Mouse (Mus musculus) CH12.LX (cell line): ENCODE results near the gene Prim1. TPM values are rescaled to one million over a fixed set of nuclear protein-coding genes. Genes with fewer than 3 reads are reported as not detected.

Source experiments
- DNase-seq: peaks from one replicate; pipeline ENCODE4 v3.0.0-alpha.2; 2013; ENCODE audit errors: extremely low read depth
- H3K27ac ChIP-seq: 2 replicates; pipeline ENCODE4 v1.5.1; 2012; ENCODE audit warnings: low read depth, mild to moderate bottlenecking, control low read depth, moderate library complexity; ENCODE audit not compliant: insufficient read depth
- H3K27me3 ChIP-seq: replicated peaks from 2 replicates; pipeline ENCODE3; 2012; ENCODE audit warnings: inconsistent platforms
- H3K36me3 ChIP-seq, 2 experiments: replicated peaks in 1 of 2; 2 replicates each; pipeline versions ENCODE3 to v1.6.1; 2012; ENCODE audit warnings: inconsistent platforms in 1 of 2, low read length in 1 of 2, mild to moderate bottlenecking in 1 of 2, mixed read lengths in 1 of 2, moderate library complexity in 1 of 2; ENCODE audit not compliant: control insufficient read depth in 1 of 2, insufficient read depth in 1 of 2
- H3K4me1 ChIP-seq, 2 experiments: 2 replicates each; pipeline ENCODE4 v1.6.1; 2012; ENCODE audit warnings: inconsistent platforms in 1 of 2, moderate library complexity in 1 of 2; ENCODE audit not compliant: insufficient read depth in 2 of 2, control insufficient read depth in 1 of 2
- H3K4me2 ChIP-seq: 2 replicates; pipeline ENCODE4 v1.6.1; 2012; ENCODE audit warnings: low read depth, mild to moderate bottlenecking, control low read depth; ENCODE audit not compliant: poor library complexity, insufficient read depth, severe bottlenecking
- H3K4me3 ChIP-seq, 3 experiments: fragments of 150-350 bp in 1 of 3; sonication (generic) in 1 of 3; replicated peaks in 1 of 3; 2 replicates each; pipeline versions ENCODE3 to v1.5.1; 2011 to 2012; ENCODE audit warnings: low read depth in 2 of 3, low read length in 2 of 3, mild to moderate bottlenecking in 2 of 3, moderate library complexity in 2 of 3, control low read depth in 1 of 3, improper control_type of control experiment in 1 of 3, inconsistent platforms in 1 of 3, mixed read lengths in 1 of 3; ENCODE audit not compliant: poor library complexity in 1 of 3
- H3K79me2 ChIP-seq: replicated peaks from 2 replicates; pipeline ENCODE4 v1.6.1; 2012; ENCODE audit warnings: mild to moderate bottlenecking, moderate library complexity; ENCODE audit not compliant: control insufficient read depth, poor library complexity, insufficient read depth, severe bottlenecking; ENCODE audit errors: extremely low read depth
- H3K9ac ChIP-seq: 2 replicates; pipeline ENCODE4 v1.6.1; 2012; ENCODE audit warnings: low read depth, mild to moderate bottlenecking, control low read depth, moderate library complexity; ENCODE audit not compliant: insufficient read depth
- H3K9me3 ChIP-seq: replicated peaks from 2 replicates; pipeline ENCODE3; 2012; ENCODE audit warnings: low read length, inconsistent platforms, mixed read lengths
- BHLHE40 ChIP-seq: IDR thresholded peaks from 2 replicates; pipeline ENCODE4 v1.6.1; 2011; ENCODE audit warnings: mild to moderate bottlenecking, low read depth, low read length, improper control_type of control experiment
- CHD1 ChIP-seq: IDR thresholded peaks from 2 replicates; pipeline ENCODE4 v1.6.1; 2012; ENCODE audit warnings: low read depth, low read length, improper control_type of control experiment, inconsistent platforms
- CTCF ChIP-seq, 2 experiments: IDR thresholded peaks in 1 of 2; conservative IDR thresholded peaks in 1 of 2; 2 replicates each; pipeline ENCODE4 v1.5.1; 2011 to 2012; ENCODE audit warnings: low read depth in 2 of 2, low read length in 2 of 2, improper control_type of control experiment in 1 of 2, inconsistent platforms in 1 of 2, mild to moderate bottlenecking in 1 of 2, moderate library complexity in 1 of 2
- E2F4 ChIP-seq: IDR thresholded peaks from 2 replicates; pipeline ENCODE4 v1.6.1; 2011; ENCODE audit warnings: low read depth, low read length, improper control_type of control experiment; ENCODE audit not compliant: insufficient replicate concordance
- EP300 ChIP-seq: IDR thresholded peaks from 2 replicates; pipeline ENCODE4 v1.6.1; 2011; ENCODE audit warnings: low read length, improper control_type of control experiment
- IRF4 ChIP-seq: IDR thresholded peaks from 2 replicates; pipeline ENCODE4 v1.6.1; 2014; ENCODE audit warnings: low read depth, mild to moderate bottlenecking, inconsistent platforms, low read length, improper control_type of control experiment
- JUND ChIP-seq: conservative IDR thresholded peaks from 2 replicates; pipeline ENCODE4 v1.6.1; 2011; ENCODE audit warnings: low read depth, low read length, improper control_type of control experiment
- KAT2A ChIP-seq: IDR thresholded peaks from 2 replicates; pipeline ENCODE4 v1.6.1; 2012; ENCODE audit warnings: low read length, improper control_type of control experiment, inconsistent platforms; ENCODE audit not compliant: insufficient replicate concordance
- MAFK ChIP-seq: IDR thresholded peaks from 2 replicates; pipeline ENCODE4 v1.6.1; 2011; ENCODE audit warnings: low read length, improper control_type of control experiment; ENCODE audit not compliant: insufficient replicate concordance
- MEF2A ChIP-seq: IDR thresholded peaks from 2 replicates; pipeline ENCODE4 v1.6.1; 2014; ENCODE audit warnings: low read depth, mild to moderate bottlenecking, inconsistent platforms, low read length, improper control_type of control experiment, borderline replicate concordance
- NRF1 ChIP-seq: IDR thresholded peaks from 2 replicates; pipeline ENCODE4 v1.6.1; 2014; ENCODE audit warnings: low read depth, mild to moderate bottlenecking, inconsistent platforms, low read length, improper control_type of control experiment, moderate library complexity
- PAX5 ChIP-seq: IDR thresholded peaks from 2 replicates; pipeline ENCODE4 v1.6.1; 2012; ENCODE audit warnings: low read length, inconsistent platforms, mixed read lengths
- POLR2A ChIP-seq: IDR thresholded peaks from 2 replicates; pipeline ENCODE4 v1.6.1; 2011; ENCODE audit warnings: low read depth, mild to moderate bottlenecking, improper control_type of control experiment, low read length
- POLR2AphosphoS2 ChIP-seq: IDR thresholded peaks from 2 replicates; pipeline ENCODE4 v1.6.1; 2011; ENCODE audit warnings: low read depth, low read length, improper control_type of control experiment
- RAD21 ChIP-seq: IDR thresholded peaks from 2 replicates; pipeline ENCODE4 v1.6.1; 2011; ENCODE audit warnings: low read depth, mild to moderate bottlenecking, low read length, improper control_type of control experiment, moderate library complexity
- SMC3 ChIP-seq: IDR thresholded peaks from 2 replicates; pipeline ENCODE4 v1.6.1; 2011; ENCODE audit warnings: low read depth, low read length, improper control_type of control experiment
- TBP ChIP-seq: conservative IDR thresholded peaks from 2 replicates; pipeline ENCODE4 v1.6.1; 2011; ENCODE audit warnings: low read depth, low read length, improper control_type of control experiment
- USF1 ChIP-seq: IDR thresholded peaks from 2 replicates; pipeline ENCODE4 v1.6.1; 2014; ENCODE audit warnings: low read depth, mild to moderate bottlenecking, inconsistent platforms, low read length, improper control_type of control experiment
- ZC3H11A ChIP-seq: IDR thresholded peaks from 2 replicates; pipeline ENCODE4 v1.6.1; 2012; ENCODE audit warnings: low read depth, mild to moderate bottlenecking, inconsistent platforms, low read length, improper control_type of control experiment
- ZNF384 ChIP-seq: IDR thresholded peaks from 2 replicates; pipeline ENCODE4 v1.6.1; 2012; ENCODE audit warnings: low read depth, low read length, improper control_type of control experiment, inconsistent platforms
- dilution Hi-C: fragments of 300-500 bp; cut with MboI; formaldehyde crosslinking; loops from 2 replicates; pipeline ENCODE4 v1.14.3; 2020; ENCODE audit warnings: low sequenced_read_pairs; ENCODE audit not compliant: extremely low pct_unique_long_range_greater_than_20kb, extremely low pct_ligation_motif_present
- in situ Hi-C: fragments of 300-500 bp; cut with MboI; formaldehyde crosslinking; loops from 3 replicates; pipeline ENCODE4 v1.14.3; 2019; ENCODE audit warnings: low sequenced_read_pairs, low pct_ligation_motif_present, low pct_unique_long_range_greater_than_20kb, mixed read lengths
- polyA plus RNA-seq: library from polyadenylated mRNA; unstranded; fragments of >175 nt; gene quantifications from 2 replicates; pipeline ENCODE4 v1.2.1, GENCODE M21; 2012; ENCODE audit warnings: low read depth; ENCODE audit not compliant: insufficient read length
- total RNA-seq, 2 experiments: library from RNA; depleted of rRNA; stranded (reverse); fragments of 300-350 nt in 1 of 2; fragments of >200 nt in 1 of 2; gene quantifications; 2 replicates each; pipeline ENCODE4 v1.2.3; 2012 to 2014

Gene Prim1
- total and polyA plus RNA-seq, 3 experiments, result 69.5 to 151 (median 102) TPM

GRCm38 (mm10) chr10:127966506-127966905 lies 48.5 kb upstream of the Prim1 start:
- peaks cover 3% of the 10 kb centered on the region for H3K9me3 ChIP-seq
- dilution Hi-C loops, result no loop called here
- H3K36me3 ChIP-seq, result no peaks in the 10 kb centered on the region
- H3K4me2 ChIP-seq, result no peak overlapping the region
- no peak for TF ChIP-seq POLR2A
- TF ChIP-seq MEF2A, result no peak
- TF ChIP-seq KAT2A, result no peak
- no peak for TF ChIP-seq RAD21
- TF ChIP-seq JUND, result no peak
- no peak for TF ChIP-seq PAX5
- no peaks in the 10 kb centered on the region for H3K79me2 ChIP-seq
- no peaks in the 10 kb centered on the region for H3K4me1 ChIP-seq
- H3K4me3 ChIP-seq, result no peak overlapping the region
- in situ Hi-C loops, result no loop called here
- DNase-seq, result no peak
- no peak overlapping the region for H3K9ac ChIP-seq
- H3K27me3 ChIP-seq, result no peaks in the 10 kb centered on the region
- H3K27ac ChIP-seq, result no peak overlapping the region

- in situ Hi-C loops, result no loop called here
- H3K9me3 ChIP-seq, result no peaks in the 10 kb centered on the region
- no peaks in the 10 kb centered on the region for H3K4me1 ChIP-seq
- no peak overlapping the region for H3K9ac ChIP-seq
- H3K27ac ChIP-seq, result no peak overlapping the region
- H3K4me2 ChIP-seq, result no peak overlapping the region
- TF ChIP-seq TBP (no peak), KAT2A (no peak), IRF4 (no peak), CHD1 (no peak), USF1 (no peak), ZNF384 (no peak), CTCF (conservative IDR thresholded peaks at IDR 0.05 in 1 of 2, IDR thresholded peaks at IDR 0.05 in 1 of 2; ENCODE audit: low read depth in 2 of 2, low read length in 2 of 2) (no peak), E2F4 (no peak), SMC3 (no peak), BHLHE40 (no peak), POLR2AphosphoS2 (no peak), NRF1 (no peak), POLR2A (no peak), EP300 (no peak), JUND (no peak), PAX5 (no peak), ZC3H11A (no peak), MAFK (no peak)
- dilution Hi-C loops, result no loop called here
- H3K79me2 ChIP-seq, result no peaks in the 10 kb centered on the region
- H3K4me3 ChIP-seq, result no peak overlapping the region
- no peaks in the 10 kb centered on the region for H3K27me3 ChIP-seq
- no peak for DNase-seq
- H3K36me3 ChIP-seq, result no peaks in the 10 kb centered on the region
Measured at GRCm38 (mm10) chr10:127969820-127970219, 45.1 kb upstream of the Prim1 start.
